Mouse (Mus musculus) MEL (cell line): ENCODE data around the gene Elk3.
"Not testable (repeated sequence)": the region's sequence is repeated elsewhere in the genome, so short reads cannot be mapped to it uniquely, and the experiment has no call there.

ENCODE experiments used
- HCFC1 ChIP-seq: IDR thresholded peaks from 2 replicates; pipeline ENCODE4 v1.6.1; 2012; ENCODE audit warnings: low read depth, mild to moderate bottlenecking, inconsistent platforms, low read length, improper control_type of control experiment, moderate library complexity
- KAT2A ChIP-seq: conservative IDR thresholded peaks from 2 replicates; pipeline ENCODE4 v1.6.1; 2012; ENCODE audit warnings: low read depth, low read length, improper control_type of control experiment, inconsistent platforms
- POLR2A ChIP-seq, 2 experiments: IDR thresholded peaks; 2 replicates each; pipeline ENCODE4 v1.6.1; 2011 to 2012; ENCODE audit warnings: low read length in 2 of 2, mild to moderate bottlenecking in 2 of 2, control low read depth in 1 of 2, improper control_type of control experiment in 1 of 2, low read depth in 1 of 2, moderate library complexity in 1 of 2; ENCODE audit not compliant: control insufficient read depth in 1 of 2, insufficient read depth in 1 of 2, poor library complexity in 1 of 2
- USF2 ChIP-seq, 2 experiments: IDR thresholded peaks; 2 replicates each; pipeline ENCODE4 v1.6.1; 2011 to 2012; ENCODE audit warnings: improper control_type of control experiment in 2 of 2, low read length in 2 of 2, borderline replicate concordance in 1 of 2, inconsistent platforms in 1 of 2, low read depth in 1 of 2, mild to moderate bottlenecking in 1 of 2; ENCODE audit not compliant: insufficient read depth in 1 of 2

DNA sequence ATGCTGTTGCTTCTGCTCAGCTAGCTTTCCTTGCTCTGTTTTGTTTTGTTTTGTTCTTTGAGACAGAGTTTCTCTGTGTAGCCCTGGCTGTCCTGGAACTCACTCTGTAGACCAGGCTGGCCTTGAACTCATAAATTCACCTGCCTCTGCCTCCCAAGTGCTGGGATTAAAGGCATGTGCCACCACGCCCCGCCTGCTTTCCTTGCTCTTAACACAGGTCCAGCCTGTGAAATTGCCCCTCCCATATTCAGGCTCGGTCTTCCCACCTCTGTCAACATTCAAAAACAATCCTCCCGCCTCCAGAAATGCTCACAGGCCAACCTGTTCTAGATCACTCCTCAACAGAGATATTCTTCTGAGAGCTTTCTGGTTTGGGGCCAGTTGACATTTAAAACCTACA lies 49.3 kb upstream of the Elk3 start:
- TF ChIP-seq HCFC1; USF2 (IDR thresholded peaks at IDR 0.05; ENCODE audit: borderline replicate concordance in 1 of 2, insufficient read depth in 1 of 2, low read depth in 1 of 2, low read length in 2 of 2); KAT2A; POLR2A (IDR thresholded peaks at IDR 0.05; ENCODE audit: control insufficient read depth in 1 of 2, insufficient read depth in 1 of 2, low read depth in 1 of 2, low read length in 2 of 2, poor library complexity in 1 of 2): not testable (repeated sequence)
